Comparison of ENCODE assay signal across 10 mouse cellular contexts in genomic region chr12:108674502-108674901, GRCm38 (mm10). TPM values are rescaled to one million over a fixed set of nuclear protein-coding genes. Genes with fewer than 3 reads are reported as not detected.
DNase-seq lines count a peak whose midpoint lies in the region; ATAC-seq and TF ChIP-seq lines count a peak whose summit lies in the region.
"Had no signal": no experiment of that assay in that cellular context is flagged by ENCODE, and none has a peak within 500 bp of the region (broad histone marks: within the 10 kb centered on the region; RNA-seq: fewer than 3 reads in every experiment).

No protein-coding gene starts in this region.

- H3K4me3 ChIP-seq in limb, embryonic 15.5 days, result no peak overlapping the region
- H3K4me3 ChIP-seq in limb, embryonic 10.5 days, result no peak overlapping the region
- H3K4me3 ChIP-seq in kidney, postnatal 0 days (replicated peaks; ENCODE audit: low read depth, low read length), result no peak overlapping the region
- no peak overlapping the region for H3K4me3 ChIP-seq in midbrain, postnatal 0 days (ENCODE audit: low read depth, low read length)
- H3K4me3 ChIP-seq in forebrain, embryonic 13.5 days, result no peak overlapping the region
- H3K4me3 ChIP-seq: liver, embryonic 15.5 days had no signal

- peak overlapping the region; percentile 3 for H3K27ac ChIP-seq in limb, embryonic 15.5 days
- H3K27ac ChIP-seq in limb, embryonic 10.5 days, result no peak overlapping the region
- H3K27ac ChIP-seq in kidney, postnatal 0 days, result peak overlapping the region; percentile 91
- H3K27ac ChIP-seq in midbrain, postnatal 0 days (ENCODE audit: low read depth, low read length), result no peak overlapping the region
- H3K27ac ChIP-seq in forebrain, embryonic 13.5 days, result no peak overlapping the region
- H3K27ac ChIP-seq: liver, embryonic 15.5 days had no signal

- no peak for ATAC-seq in limb, embryonic 15.5 days (ENCODE audit: insufficient number of reproducible peaks, low FRiP score, low TSS enrichment, low read depth)
- no peak for ATAC-seq in kidney, postnatal 0 days (replicated peaks; ENCODE audit: low FRiP score, low read depth)
- no peak for ATAC-seq in midbrain, postnatal 0 days (ENCODE audit: low FRiP score)
- no peak for ATAC-seq in forebrain, embryonic 13.5 days

- H3K27me3 ChIP-seq in limb, embryonic 15.5 days, result no peaks in the 10 kb centered on the region
- H3K27me3 ChIP-seq in limb, embryonic 10.5 days (ENCODE audit: low read depth, poor library complexity, severe bottlenecking), result no peaks in the 10 kb centered on the region
- no peaks in the 10 kb centered on the region for H3K27me3 ChIP-seq in kidney, postnatal 0 days (ENCODE audit: insufficient read depth, low read length)
- no peaks in the 10 kb centered on the region for H3K27me3 ChIP-seq in midbrain, postnatal 0 days (ENCODE audit: insufficient read depth, low read length)
- H3K27me3 ChIP-seq in forebrain, embryonic 13.5 days, result no peaks in the 10 kb centered on the region
- H3K27me3 ChIP-seq: liver, embryonic 15.5 days had no signal

- H3K36me3 ChIP-seq in limb, embryonic 15.5 days, result peaks cover 61% of the 10 kb centered on the region
- H3K36me3 ChIP-seq in limb, embryonic 10.5 days, result peaks cover 95% of the 10 kb centered on the region
- H3K36me3 ChIP-seq in kidney, postnatal 0 days (ENCODE audit: insufficient read depth, low read length), result peaks cover 17% of the 10 kb centered on the region
- peaks cover 59% of the 10 kb centered on the region for H3K36me3 ChIP-seq in midbrain, postnatal 0 days (ENCODE audit: insufficient read depth, low read length)
- peaks cover 86% of the 10 kb centered on the region for H3K36me3 ChIP-seq in forebrain, embryonic 13.5 days (ENCODE audit: poor library complexity, severe bottlenecking)

- H3K4me2 ChIP-seq in limb, embryonic 15.5 days, result no peak overlapping the region
- no peak overlapping the region for H3K4me2 ChIP-seq in kidney, postnatal 0 days (ENCODE audit: low read length)
- no peak overlapping the region for H3K4me2 ChIP-seq in midbrain, postnatal 0 days (ENCODE audit: low read depth, low read length, poor library complexity, severe bottlenecking)
- H3K4me2 ChIP-seq in forebrain, embryonic 13.5 days, result no peak overlapping the region
- H3K4me2 ChIP-seq: liver, embryonic 15.5 days had no signal

- DNase-seq in limb, embryonic 10.5 days (ENCODE audit: low spot score), result no peak
- DNase-seq in gastrocnemius, postnatal 25 days, result peak; percentile 58
- no peak for DNase-seq in kidney, postnatal 0 days (ENCODE audit: low spot score)
- DNase-seq in right cerebral cortex, postnatal 36 days (ENCODE audit: low spot score in 2 of 2), result peak; percentile 39 to 68
- DNase-seq in thymus, postnatal 0 days (ENCODE audit: low spot score), result no peak
- no peak for DNase-seq in midbrain, postnatal 0 days (ENCODE audit: low spot score)

- peaks cover 7% of the 10 kb centered on the region; the same call in 1 of the 2 replicates for H3K4me1 ChIP-seq in limb, embryonic 15.5 days
- no peaks in the 10 kb centered on the region for H3K4me1 ChIP-seq in limb, embryonic 10.5 days
- H3K4me1 ChIP-seq in kidney, postnatal 0 days (replicated peaks; ENCODE audit: insufficient read depth, low read length), result peaks cover 17% of the 10 kb centered on the region
- H3K4me1 ChIP-seq in midbrain, postnatal 0 days (ENCODE audit: insufficient read depth, low read length), result no peaks in the 10 kb centered on the region
- peaks cover 2% of the 10 kb centered on the region; the same call in 1 of the 2 replicates for H3K4me1 ChIP-seq in forebrain, embryonic 13.5 days

- WGBS in limb, embryonic 15.5 days, result 60% methylated on average over 4 of the region's 4 CpGs
- 93% methylated on average over 4 of the region's 4 CpGs for WGBS in limb, embryonic 10.5 days
- 55% methylated on average over 4 of the region's 4 CpGs for WGBS in kidney, postnatal 0 days
- 86% methylated on average over 4 of the region's 4 CpGs for WGBS in midbrain, postnatal 0 days
- WGBS in forebrain, embryonic 13.5 days, result 87% methylated on average over 4 of the region's 4 CpGs

- no peak overlapping the region for H3K9ac ChIP-seq in limb, embryonic 15.5 days
- no peak overlapping the region for H3K9ac ChIP-seq in kidney, postnatal 0 days (ENCODE audit: low read depth, low read length)
- no peak overlapping the region for H3K9ac ChIP-seq in midbrain, postnatal 0 days (replicated peaks; ENCODE audit: low read length, poor library complexity, severe bottlenecking)
- H3K9ac ChIP-seq in forebrain, embryonic 13.5 days, result no peak overlapping the region
- H3K9ac ChIP-seq: liver, embryonic 15.5 days had no signal

- no peaks in the 10 kb centered on the region for H3K9me3 ChIP-seq in limb, embryonic 15.5 days
- no peaks in the 10 kb centered on the region for H3K9me3 ChIP-seq in limb, embryonic 10.5 days (replicated peaks)
- H3K9me3 ChIP-seq in kidney, postnatal 0 days (replicated peaks; ENCODE audit: low read length), result no peaks in the 10 kb centered on the region
- H3K9me3 ChIP-seq in midbrain, postnatal 0 days (ENCODE audit: low read length), result no peaks in the 10 kb centered on the region
- H3K9me3 ChIP-seq in forebrain, embryonic 13.5 days (replicated peaks), result no peaks in the 10 kb centered on the region
- H3K9me3 ChIP-seq: liver, embryonic 15.5 days had no signal

- no peak for TF ChIP-seq CTCF in kidney, postnatal 0 days (IDR thresholded peaks at IDR 0.05; ENCODE audit: low read depth)
- TF ChIP-seq CTCF in midbrain, postnatal 0 days (IDR thresholded peaks at IDR 0.05), result no peak

RNA-seq across cellular contexts. Expression of gene Degs2, which starts 27.6 kb away (rescaled TPM):
- polyA plus RNA-seq in limb, embryonic 15.5 days (2015; fragmentation: Nextera tagmentation; extraction: Ambion mirVana), result 1.2 and 1.3 TPM in 2 replicates
- polyA plus RNA-seq in limb, embryonic 10.5 days (2016; fragmentation: Nextera tagmentation; extraction: Ambion mirVana), result 1.3 and 1.8 TPM in 2 replicates
- total RNA-seq in gastrocnemius, postnatal 25 days (2021), result under 1 TPM in 1 of 2 experiments, not detected in 1; 0.19 TPM
- 19.0 and 21.5 TPM in 2 replicates for polyA plus RNA-seq in kidney, postnatal 0 days (2015; fragmentation: Nextera tagmentation; extraction: Ambion mirVana)
- polyA plus RNA-seq in thymus, postnatal 0 days (2015; fragmentation: Nextera tagmentation; extraction: Ambion mirVana), result 16.3 and 16.6 TPM in 2 replicates
- total RNA-seq in midbrain, postnatal 0 days (2014; rRNA removed), result 0.71 and 2.1 TPM in 2 replicates
- polyA plus RNA-seq in midbrain, postnatal 0 days (2015; fragmentation: Nextera tagmentation; extraction: Ambion mirVana), result 1.1 and 1.4 TPM in 2 replicates
- 2.6 and 3.4 TPM in 2 replicates for polyA plus RNA-seq in forebrain, embryonic 13.5 days (2015; fragmentation: Nextera tagmentation; extraction: Ambion mirVana)
- polyA plus RNA-seq: spleen, adult 2 months had no signal

Comparison
In these comparisons a context has a peak if more than half of its experiments do, and no peak if none do; other contexts are left out.
1. H3K27ac ChIP-seq: peak in limb, embryonic 15.5 days (single experiment) and kidney, postnatal 0 days (single experiment); none in limb, embryonic 10.5 days (single experiment), midbrain, postnatal 0 days (single experiment) and forebrain, embryonic 13.5 days (single experiment).
2. DNase-seq: peak in gastrocnemius, postnatal 25 days (single experiment) and right cerebral cortex, postnatal 36 days (2 of 2); none in limb, embryonic 10.5 days (single experiment), kidney, postnatal 0 days (single experiment), thymus, postnatal 0 days (single experiment) and midbrain, postnatal 0 days (single experiment).